Mouse (Mus musculus): ENCODE results near the gene Flt1.

The Flt1 gene

DNA sequence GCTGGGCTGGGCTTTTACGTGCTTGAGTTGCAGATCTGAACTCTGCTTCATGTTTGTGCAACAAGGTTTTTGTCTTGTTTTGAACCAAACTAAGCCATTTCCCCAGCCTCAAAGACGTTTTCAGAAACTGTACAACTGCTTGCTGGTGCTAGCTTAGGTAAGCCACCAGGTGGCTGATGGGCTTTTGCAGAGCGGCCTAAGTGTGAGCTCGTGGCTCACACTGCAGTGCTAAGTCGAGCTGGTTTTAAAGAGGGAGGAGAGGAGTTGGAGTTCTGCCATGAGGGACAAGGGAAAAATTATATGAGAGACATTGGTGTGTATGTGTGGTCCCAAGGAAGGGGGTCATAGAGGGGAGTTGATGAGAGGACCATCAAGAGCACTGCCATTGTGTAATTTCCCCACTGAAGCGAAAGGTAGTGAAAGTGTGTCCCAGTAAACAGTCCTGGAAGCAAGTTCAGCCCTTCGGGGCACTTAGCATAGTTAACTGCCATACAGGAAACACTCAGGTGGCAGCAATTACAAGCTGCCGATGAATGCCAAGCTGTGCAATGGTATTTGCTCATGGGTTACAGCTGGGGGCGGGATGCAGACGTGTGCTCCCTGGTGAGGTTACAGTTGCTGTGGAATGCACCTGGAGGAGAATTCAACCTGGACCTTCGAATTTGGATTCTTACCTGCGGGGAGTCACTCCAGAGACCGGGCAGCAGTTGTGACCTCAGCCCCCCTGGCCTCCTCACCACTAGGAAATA lies 173.8 kb downstream of the Flt1 start:
- WGBS = 82% methylated on average over 13 of the region's 13 CpGs

GRCm38 (mm10) chr5:147549016-147549755 lies 176.6 kb downstream of the Flt1 start:
- 88% methylated on average over 12 of the region's 12 CpGs for WGBS

DNA sequence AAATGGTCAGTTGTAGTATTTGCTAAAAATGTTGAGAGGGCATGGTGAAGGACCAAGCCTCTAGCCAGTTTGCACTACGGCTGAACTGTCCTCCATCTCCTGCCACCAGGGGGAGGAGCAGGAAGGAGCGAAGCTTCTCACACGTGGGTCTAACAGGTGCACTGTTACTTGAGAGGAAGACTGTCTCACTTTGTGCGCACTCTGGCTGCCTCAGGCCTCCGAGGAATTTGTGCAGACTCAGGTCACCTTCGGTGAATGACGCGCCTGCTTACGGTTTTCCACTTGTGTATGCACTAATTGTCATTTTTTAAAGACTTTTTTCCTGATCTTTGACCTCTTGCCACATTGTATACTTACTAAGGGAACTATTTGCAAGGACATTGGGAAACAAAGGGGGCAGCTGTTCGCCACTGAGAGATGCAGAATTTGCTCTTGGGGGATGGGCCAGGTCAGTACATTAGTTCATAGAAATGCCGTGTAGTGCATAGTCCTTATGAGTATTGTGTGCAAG lies 180.0 kb downstream of the Flt1 start:
- 74% methylated on average over 11 of the region's 11 CpGs for WGBS

GRCm38 (mm10) chr5:147542291-147542690 lies 183.5 kb downstream of the Flt1 start:
- 86% methylated on average over 6 of the region's 6 CpGs for WGBS

DNA sequence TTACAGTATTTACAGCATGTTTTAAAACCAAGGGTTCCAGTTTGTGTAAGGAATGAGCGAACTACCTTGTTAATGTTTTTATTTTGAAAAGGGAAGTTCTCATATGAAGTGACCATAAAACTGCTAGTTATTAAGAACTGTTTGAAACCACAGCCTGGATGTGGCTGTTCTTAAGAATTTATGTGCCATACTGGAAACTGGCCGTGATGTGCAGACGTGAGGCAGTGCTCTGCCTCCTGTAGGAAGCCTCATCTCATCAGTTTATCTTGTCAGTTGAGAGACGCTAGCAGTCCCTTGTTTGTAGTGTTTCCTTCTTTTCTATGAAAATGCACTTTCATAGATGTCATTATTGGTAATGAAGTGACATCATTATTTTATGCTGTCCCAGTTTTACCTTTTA lies 186.0 kb downstream of the Flt1 start:
- 72% methylated on average over 4 of the region's 4 CpGs for WGBS

DNA sequence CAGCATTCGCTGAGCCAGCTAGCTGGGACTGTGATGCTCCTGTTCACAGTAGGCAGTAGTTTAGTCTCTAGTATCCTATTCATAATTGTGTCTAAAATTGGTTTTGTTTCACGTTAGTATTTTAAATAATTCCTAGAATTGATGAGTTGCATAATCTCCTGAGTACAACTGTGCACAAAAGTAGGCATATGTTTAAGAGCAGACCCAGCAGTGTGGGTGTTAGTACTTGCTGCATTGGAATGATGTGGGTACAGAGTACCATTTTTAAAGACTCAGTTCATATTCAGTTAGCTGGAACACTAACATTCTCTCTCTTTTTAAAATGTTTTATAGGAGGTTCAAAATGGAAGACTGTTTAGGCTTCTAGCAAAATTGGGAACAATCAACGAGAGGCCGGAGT lies 186.4 kb downstream of the Flt1 start:
- 53% methylated on average over 4 of the region's 4 CpGs for WGBS

GRCm38 (mm10) chr5:147532031-147532430 lies 193.8 kb downstream of the Flt1 start:
- WGBS = 62% methylated on average over 6 of the region's 6 CpGs

GRCm38 (mm10) chr5:147527788-147528187 lies 198.0 kb downstream of the Flt1 start:
- WGBS = 48% methylated on average over 3 of the region's 3 CpGs

- 85% methylated on average over 6 of the region's 6 CpGs for WGBS
Measured at GRCm38 (mm10) chr5:147527006-147527405, 198.8 kb downstream of the Flt1 start.

Data from cerebral cortex, adult 2 months (tissue).